8 mouse cellular contexts compared by ENCODE assay signal in the genomic region with DNA sequence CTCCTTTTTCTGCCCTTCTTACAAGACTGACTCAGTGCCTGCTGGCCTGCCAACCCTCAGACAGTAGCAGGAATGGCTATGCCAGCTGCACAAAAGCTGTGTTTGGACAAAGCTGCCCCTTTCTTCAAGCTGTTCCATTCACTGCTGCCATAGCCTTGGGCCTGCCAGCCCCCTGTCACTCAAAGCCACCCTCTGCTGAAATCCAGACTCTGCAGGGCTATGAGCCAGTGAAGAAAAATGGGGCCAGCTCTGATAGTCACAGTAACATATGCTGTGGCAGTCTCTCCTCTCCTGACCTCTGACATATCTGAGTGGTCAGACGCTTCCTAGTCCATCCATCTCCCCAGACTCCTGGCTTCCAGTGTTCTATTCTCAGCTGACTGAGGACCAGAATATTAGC.
A peak's percentile ranks its signal among the peaks of the same experiment; 100 is the strongest.
DNase-seq lines count a peak whose midpoint lies in the region; TF ChIP-seq lines count a peak whose summit lies in the region.
"Had no signal": no experiment of that assay in that cellular context is flagged by ENCODE, and none has a peak within 500 bp of the region (broad histone marks: within the 10 kb centered on the region; RNA-seq: fewer than 3 reads in every experiment).

No protein-coding gene starts in this region.

- H3K4me3 ChIP-seq in limb, embryonic 10.5 days = no peak overlapping the region
- H3K4me3 ChIP-seq: heart, embryonic 13.5 days had no signal

- no peaks in the 10 kb centered on the region for H3K9me3 ChIP-seq in limb, embryonic 10.5 days (replicated peaks)
- H3K9me3 ChIP-seq: heart, embryonic 13.5 days had no signal

- H3K27ac ChIP-seq in limb, embryonic 10.5 days = no peak overlapping the region
- H3K27ac ChIP-seq: heart, embryonic 13.5 days had no signal

- no peak for TF ChIP-seq CTCF in brain, embryonic 14.5 days (IDR thresholded peaks at IDR 0.05; ENCODE audit: borderline replicate concordance, extremely low read depth, insufficient read depth, insufficient read length)

- H3K36me3 ChIP-seq in limb, embryonic 10.5 days = no peaks in the 10 kb centered on the region
- H3K36me3 ChIP-seq: heart, embryonic 13.5 days had no signal

- TF ChIP-seq POLR2A in brain, embryonic 14.5 days (IDR thresholded peaks at IDR 0.05; ENCODE audit: borderline replicate concordance, extremely low read depth, insufficient read depth, insufficient read length, poor library complexity, severe bottlenecking) = no peak

- peaks cover 19% of the 10 kb centered on the region for H3K4me1 ChIP-seq in limb, embryonic 10.5 days

- intact Hi-C loops in left cerebral cortex, postnatal 25 days (cut with DNase I) = loop anchor here (10.0 kb wide), 1 partner anchor 207 kb away; no protein-coding TSS in a partner anchor

- DNase-seq in adipocyte (ENCODE audit: low spot score) = peak; percentile 32
- DNase-seq in brain, embryonic 14.5 days (ENCODE audit: low read depth) = peak; percentile 97
- peak; percentile 38 to 48 for DNase-seq in frontal cortex, postnatal 14 days (ENCODE audit: low spot score in 2 of 2)
- peak; percentile 22 to 69 for DNase-seq in left cerebral cortex, postnatal 25 days (ENCODE audit: low spot score in 2 of 2)
- DNase-seq in limb, embryonic 10.5 days (ENCODE audit: low spot score) = no peak
- DNase-seq in thymus, postnatal 14 days = no peak
- no peak for DNase-seq in thymus, postnatal 0 days (ENCODE audit: low spot score)

- 46% methylated on average over 1 of the region's 1 CpGs for WGBS in limb, embryonic 10.5 days

- H3K27me3 ChIP-seq in limb, embryonic 10.5 days (ENCODE audit: low read depth, poor library complexity, severe bottlenecking) = no peaks in the 10 kb centered on the region
- H3K27me3 ChIP-seq: heart, embryonic 13.5 days had no signal

Comparison
In these comparisons a context has a peak if more than half of its experiments do, and no peak if none do; other contexts are left out.
1. DNase-seq: peak in adipocyte (single experiment), brain, embryonic 14.5 days (single experiment), frontal cortex, postnatal 14 days (2 of 2) and left cerebral cortex, postnatal 25 days (2 of 2); none in limb, embryonic 10.5 days (single experiment), thymus, postnatal 14 days (single experiment) and thymus, postnatal 0 days (single experiment).